Mouse (Mus musculus) kidney, postnatal 25 days (tissue): ENCODE measurements around the gene Mkrn1.
"Not testable (repeated sequence)": the region's sequence is repeated elsewhere in the genome, so short reads cannot be mapped to it uniquely, and the experiment has no call there.

Experiments
- DNase-seq, 2 experiments: peaks; one replicate each; pipeline ENCODE4 v3.0.0; 2021; ENCODE audit warnings: mixed read lengths in 2 of 2

Gene Mkrn1

GRCm38 (mm10) chr6:39429007-39429788 is 8.9 kb upstream of the Mkrn1 start:
- DNase-seq, result no peak

- no peak for DNase-seq
Observed at GRCm38 (mm10) chr6:39427276-39428003, 7.2 kb upstream of the Mkrn1 start.

GRCm38 (mm10) chr6:39426725-39427124 is 6.5 kb upstream of the Mkrn1 start:
- DNase-seq, result no peak

- DNase-seq, result no peak
Observed at GRCm38 (mm10) chr6:39425181-39425580, 4.9 kb upstream of the Mkrn1 start.

GRCm38 (mm10) chr6:39423686-39424085 is 3.4 kb upstream of the Mkrn1 start:
- no peak for DNase-seq

- DNase-seq, result no peak
Observed at GRCm38 (mm10) chr6:39423130-39423551, 2.9 kb upstream of the Mkrn1 start.

- DNase-seq, result no peak
Observed at GRCm38 (mm10) chr6:39420867-39421266, 605 bp upstream of the Mkrn1 start.

- DNase-seq, result peak in 1 of 2 experiments; percentile 34
Observed at GRCm38 (mm10) chr6:39419386-39419850, 844 bp downstream of the Mkrn1 start.

- not testable (repeated sequence) for DNase-seq
Observed at GRCm38 (mm10) chr6:39416654-39417053, 3.6 kb downstream of the Mkrn1 start.

GRCm38 (mm10) chr6:39415762-39416161 is 4.5 kb downstream of the Mkrn1 start:
- peak; percentile 67 to 81 for DNase-seq

GRCm38 (mm10) chr6:39414106-39414505 is 6.2 kb downstream of the Mkrn1 start:
- peak in 1 of 2 experiments; percentile 11 for DNase-seq

GRCm38 (mm10) chr6:39406480-39406879 is 13.8 kb downstream of the Mkrn1 start:
- no peak for DNase-seq

- DNase-seq, result no peak
Observed at GRCm38 (mm10) chr6:39403136-39403535, 17.1 kb downstream of the Mkrn1 start.

- DNase-seq, result peak; percentile 58 to 65
Observed at GRCm38 (mm10) chr6:39400343-39400742, 19.9 kb downstream of the Mkrn1 start.

GRCm38 (mm10) chr6:39398342-39398741 is 21.9 kb downstream of the Mkrn1 start:
- no peak for DNase-seq

GRCm38 (mm10) chr6:39397046-39397445 is 23.2 kb downstream of the Mkrn1 start:
- DNase-seq, result no peak

- no peak for DNase-seq
Observed at GRCm38 (mm10) chr6:39395916-39396315, 24.3 kb downstream of the Mkrn1 start.

- no peak for DNase-seq
Observed at GRCm38 (mm10) chr6:39395471-39395870, 24.8 kb downstream of the Mkrn1 start.

GRCm38 (mm10) chr6:39389988-39390387 is 30.3 kb downstream of the Mkrn1 start:
- DNase-seq, result no peak

- peak; percentile 43 to 63 for DNase-seq
Observed at GRCm38 (mm10) chr6:39381125-39381880, 39.0 kb downstream of the Mkrn1 start, which contains the start of gene Rab19. Rab19 (plus strand) TSS chr6:39381175.

- DNase-seq, result no peak
Observed at GRCm38 (mm10) chr6:39380276-39380675, 40.0 kb downstream of the Mkrn1 start.

GRCm38 (mm10) chr6:39379749-39380148 is 40.5 kb downstream of the Mkrn1 start:
- no peak for DNase-seq

GRCm38 (mm10) chr6:39379224-39379623 is 41.0 kb downstream of the Mkrn1 start:
- no peak for DNase-seq
